9 mouse cellular contexts compared by ENCODE assay signal in the genomic region with DNA sequence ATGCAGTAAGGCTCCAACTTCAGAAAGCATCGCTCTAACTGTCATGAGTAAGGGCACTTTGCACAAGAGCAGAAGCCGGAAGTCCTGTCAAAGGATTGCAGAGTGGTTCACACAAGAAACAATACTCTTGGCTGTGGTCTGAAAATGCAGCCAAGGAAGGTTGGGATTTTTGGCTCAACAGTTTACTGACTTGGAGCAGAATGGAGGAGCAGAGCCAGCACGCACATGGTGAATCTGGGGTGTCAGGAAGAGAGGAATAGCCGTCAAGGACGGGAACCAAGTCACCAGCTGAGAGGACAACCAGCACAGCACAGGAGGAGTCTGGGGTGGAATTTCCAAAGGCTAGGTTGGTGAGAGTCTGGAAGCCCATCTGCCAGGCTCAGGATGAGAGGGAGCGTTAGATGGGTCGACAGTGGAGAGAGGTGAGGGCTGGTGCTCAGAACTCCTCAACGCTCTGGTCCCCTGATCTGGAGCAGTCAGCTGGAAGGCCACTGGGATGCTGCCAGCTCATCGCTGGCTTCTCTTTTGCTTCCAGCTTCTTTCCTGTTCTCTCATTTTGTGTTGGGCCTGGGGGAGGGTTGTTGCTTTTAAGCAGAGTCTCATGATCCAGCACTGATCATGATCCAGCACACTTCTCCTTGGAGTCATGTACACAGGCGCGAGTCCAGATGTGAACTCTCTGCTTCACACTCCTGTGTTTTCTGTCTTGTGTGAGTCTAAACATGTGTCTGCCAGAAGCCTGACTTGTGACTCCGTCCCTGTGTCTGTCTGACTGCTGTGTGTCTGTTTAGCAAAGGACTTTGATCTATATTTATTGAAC. TPM values are rescaled to one million over a fixed set of nuclear protein-coding genes. Genes with fewer than 3 reads are reported as not detected.
A peak's percentile ranks its signal among the peaks of the same experiment; 100 is the strongest.
DNase-seq lines count a peak whose midpoint lies in the region; ATAC-seq and TF ChIP-seq lines count a peak whose summit lies in the region.
"Had no signal": no experiment of that assay in that cellular context is flagged by ENCODE, and none has a peak within 500 bp of the region (broad histone marks: within the 10 kb centered on the region; RNA-seq: fewer than 3 reads in every experiment).

No protein-coding gene starts in this region.

- intact Hi-C loops in left cerebral cortex, adult 2 months (cut with DNase I), result no loop called here
- intact Hi-C loops in left cerebral cortex, postnatal 36 days (cut with DNase I), result no loop called here

- H3K9me3 ChIP-seq in limb, embryonic 14.5 days (ENCODE audit: control insufficient read depth, low read length), result no peaks in the 10 kb centered on the region
- H3K9me3 ChIP-seq: kidney, embryonic 15.5 days had no signal

- H3K4me3 ChIP-seq in left cerebral cortex, adult 2 months, result no peak overlapping the region
- no peak overlapping the region for H3K4me3 ChIP-seq in limb, embryonic 14.5 days (replicated peaks; ENCODE audit: low read length)
- H3K4me3 ChIP-seq: kidney, embryonic 15.5 days had no signal

- 68% methylated on average over 12 of the region's 12 CpGs for WGBS in limb, embryonic 14.5 days

- H3K4me2 ChIP-seq in limb, embryonic 14.5 days (replicated peaks; ENCODE audit: low read depth, low read length, severe bottlenecking), result no peak overlapping the region
- H3K4me2 ChIP-seq: kidney, embryonic 15.5 days had no signal

- H3K27ac ChIP-seq in left cerebral cortex, adult 2 months, result peak overlapping the region; percentile 71
- H3K27ac ChIP-seq in limb, embryonic 14.5 days (replicated peaks; ENCODE audit: low read depth, low read length), result no peak overlapping the region
- H3K27ac ChIP-seq: kidney, embryonic 15.5 days; macrophage had no signal

- TF ChIP-seq POLR2A in limb, embryonic 14.5 days (IDR thresholded peaks at IDR 0.05; ENCODE audit: borderline replicate concordance, extremely low read depth, insufficient read depth, insufficient read length), result no peak

- DNase-seq in left cerebral cortex, adult 2 months (ENCODE audit: extremely low spot score in 1 of 2, low spot score in 2 of 2), result no peak
- no peak for DNase-seq in left cerebral cortex, postnatal 36 days (ENCODE audit: low spot score in 2 of 2)
- peak; percentile 72 for DNase-seq in cerebellum, adult 9-10 months
- peak; percentile 54 for DNase-seq in limb, embryonic 14.5 days (ENCODE audit: low spot score)
- DNase-seq in MN1 (ENCODE audit: low spot score), result no peak
- no peak for DNase-seq in spleen, postnatal 10 days (ENCODE audit: low spot score in 2 of 2)

- no peaks in the 10 kb centered on the region for H3K27me3 ChIP-seq in limb, embryonic 14.5 days (ENCODE audit: control insufficient read depth, insufficient read depth, low read length)
- H3K27me3 ChIP-seq: kidney, embryonic 15.5 days had no signal

- H3K9ac ChIP-seq in limb, embryonic 14.5 days (ENCODE audit: low read depth, low read length, severe bottlenecking), result no peak overlapping the region
- H3K9ac ChIP-seq: kidney, embryonic 15.5 days had no signal

- no peak for TF ChIP-seq CTCF in left cerebral cortex, adult 2 months (IDR thresholded peaks at IDR 0.05)

- ATAC-seq in cerebellum, adult (ENCODE audit: insufficient number of reproducible peaks, low FRiP score, low TSS enrichment), result peak; percentile 54
- no peak for ATAC-seq in limb, embryonic 14.5 days (ENCODE audit: low FRiP score, low read depth)

- H3K4me1 ChIP-seq in limb, embryonic 14.5 days (ENCODE audit: control insufficient read depth, insufficient read depth, low read length), result 0 out of 2 replicates have a peak, but pooled peaks cover 6% of the 10 kb centered on the region

- no peaks in the 10 kb centered on the region for H3K36me3 ChIP-seq in limb, embryonic 14.5 days (ENCODE audit: control insufficient read depth, insufficient read depth, low read length)

RNA-seq across cellular contexts. Expression of gene Morc3, which starts 34.7 kb away (rescaled TPM):
- 10 to 100 TPM; 24.5 to 24.7 TPM for total RNA-seq in left cerebral cortex, adult 2 months (2021)
- total RNA-seq in left cerebral cortex, postnatal 36 days (2021), result 10 to 100 TPM; 21.6 to 33.0 TPM
- polyA plus RNA-seq in limb, embryonic 14.5 days (2012; rRNA removed), result 26.4 and 32.5 TPM in 2 replicates
- 29.3 and 32.0 TPM in 2 replicates for polyA plus RNA-seq in limb, embryonic 14.5 days (2014; fragmentation: Nextera tagmentation; extraction: Ambion mirVana)

Comparison
In these comparisons a context has a peak if more than half of its experiments do, and no peak if none do; other contexts are left out.
1. DNase-seq: peak in cerebellum, adult 9-10 months (single experiment) and limb, embryonic 14.5 days (single experiment); none in left cerebral cortex, adult 2 months (0 of 2), left cerebral cortex, postnatal 36 days (0 of 2), MN1 (single experiment) and spleen, postnatal 10 days (0 of 2).